Mouse (Mus musculus): ENCODE measurements around the gene Smok3a. TPM values are rescaled to one million over a fixed set of nuclear protein-coding genes. Genes with fewer than 3 reads are reported as not detected.

The Smok3a gene
- total RNA-seq, 2 experiments from 2014 or later = not detected

Other genes starting within 250 kb of the Smok3a start
- gene Ppp1r35, start 242.4 kb upstream of the Smok3a start, total RNA-seq (2021) = 1 to 10 TPM; 5.6 to 7.9 TPM
- gene Mepce, start 233.6 kb upstream of the Smok3a start, total RNA-seq (2021) = 10 to 100 TPM; 20.8 to 25.2 TPM
- gene Zcwpw1, start 233.5 kb upstream of the Smok3a start, total RNA-seq (2021) = under 1 TPM in 1 of 2 experiments, not detected in 1; 0.17 TPM
- under 1 TPM; 0.10 to 0.59 TPM for gene Pilra, start 185.0 kb upstream of the Smok3a start, total RNA-seq (2021)
- not detected for gene Pilrb1, start 163.2 kb upstream of the Smok3a start, total RNA-seq (2021)
- gene Pilrb2, start 149.4 kb upstream of the Smok3a start, total RNA-seq (2021) = under 1 TPM in 1 of 2 experiments, not detected in 1; 0.23 TPM
- gene Cyp3a13, start 99.6 kb upstream of the Smok3a start, total RNA-seq (2021) = under 1 TPM in 1 of 2 experiments, not detected in 1; 0.07 TPM
- under 1 TPM; 0.59 to 0.99 TPM for gene Gjc3, start 58.2 kb upstream of the Smok3a start, total RNA-seq (2021)
- under 1 TPM in 1 of 2 experiments, not detected in 1; 0.46 TPM for gene Azgp1, start 39.7 kb upstream of the Smok3a start, total RNA-seq (2021)
- gene Smok3b, start 168 bp downstream of the Smok3a start, total RNA-seq (2021) = not detected
- not detected for gene Smok3c, start 31.9 kb downstream of the Smok3a start, total RNA-seq (2021)
- gene Zkscan1, start 63.8 kb downstream of the Smok3a start, total RNA-seq (2021) = 10 to 100 TPM in 1 of 2 experiments, 1 to 10 TPM in 1; 7.0 to 10.2 TPM
- 10 to 100 TPM; 10.1 to 12.8 TPM for gene Zscan21, start 95.6 kb downstream of the Smok3a start, total RNA-seq (2021)
- 1 to 10 TPM; 2.5 to 5.4 TPM for gene Zfp113, start 134.5 kb downstream of the Smok3a start, total RNA-seq (2021)
- 10 to 100 TPM; 92.5 to 95.9 TPM for gene Cops6, start 139.8 kb downstream of the Smok3a start, total RNA-seq (2021)
- 1 to 10 TPM; 6.9 to 8.3 TPM for gene Ap4m1, start 150.7 kb downstream of the Smok3a start, total RNA-seq (2021)
- 1 to 10 TPM; 7.6 to 8.7 TPM for gene Mcm7, start 151.2 kb downstream of the Smok3a start, total RNA-seq (2021)
- 10 to 100 TPM; 27.2 to 29.1 TPM for gene Taf6, start 166.2 kb downstream of the Smok3a start, total RNA-seq (2021)
- gene Cnpy4, start 166.2 kb downstream of the Smok3a start, total RNA-seq (2021) = 1 to 10 TPM; 3.7 to 3.8 TPM
- gene Mblac1, start 173.1 kb downstream of the Smok3a start, total RNA-seq (2021) = 1 to 10 TPM; 1.4 to 1.6 TPM
- under 1 TPM; 0.10 to 0.35 TPM for gene Nxpe5, start 204.6 kb downstream of the Smok3a start, total RNA-seq (2021)
- gene Lamtor4, start 234.2 kb downstream of the Smok3a start, total RNA-seq (2021) = 10 to 100 TPM; 45.2 to 49.9 TPM
- gene BC037034, start 242.8 kb downstream of the Smok3a start, total RNA-seq (2021) = 1 to 10 TPM; 2.2 to 3.3 TPM